Mouse (Mus musculus): Measurements from ENCODE around the gene Rdh16f2. TPM values are rescaled to one million over a fixed set of nuclear protein-coding genes. Genes with fewer than 3 reads are reported as not detected.

Rdh16f2 gene
- total RNA-seq, 2 experiments from 2014 or later, result not detected

Other genes with a start within 250 kb of the Rdh16f2 start
- 10 to 100 TPM; 40.8 to 43.4 TPM for gene Lrp1, start 245.3 kb upstream of the Rdh16f2 start, total RNA-seq (2021)
- gene Stat6, start 223.5 kb upstream of the Rdh16f2 start, total RNA-seq (2021), result 10 to 100 TPM; 16.0 to 17.9 TPM
- gene Nemp1, start 199.6 kb upstream of the Rdh16f2 start, total RNA-seq (2021), result 1 to 10 TPM; 2.5 to 2.7 TPM
- 1 to 10 TPM; 3.4 to 3.5 TPM for gene Nab2, start 197.9 kb upstream of the Rdh16f2 start, total RNA-seq (2021)
- gene Myo1a, start 161.3 kb upstream of the Rdh16f2 start, total RNA-seq (2021), result not detected
- not detected for gene Tac2, start 142.0 kb upstream of the Rdh16f2 start, total RNA-seq (2021)
- gene Zbtb39, start 126.9 kb upstream of the Rdh16f2 start, total RNA-seq (2021), result 1 to 10 TPM; 6.3 to 6.6 TPM
- under 1 TPM; 0.14 to 0.25 TPM for gene Gpr182, start 114.7 kb upstream of the Rdh16f2 start, total RNA-seq (2021)
- gene Rdh1, start 106.8 kb upstream of the Rdh16f2 start, total RNA-seq (2021), result not detected
- under 1 TPM; 0.30 to 0.31 TPM for gene Rdh16f1, start 106.7 kb upstream of the Rdh16f2 start, total RNA-seq (2021)
- not detected for gene Rdh9, start 90.1 kb upstream of the Rdh16f2 start, total RNA-seq (2021)
- under 1 TPM in 1 of 2 experiments, not detected in 1; 0.11 TPM for gene Rdh16, start 65.3 kb upstream of the Rdh16f2 start, total RNA-seq (2021)
- not detected for gene Rdh19, start 16.5 kb upstream of the Rdh16f2 start, total RNA-seq (2021)
- gene Rdh7, start 22.3 kb downstream of the Rdh16f2 start, total RNA-seq (2021), result under 1 TPM in 1 of 2 experiments, not detected in 1; 0.38 TPM
- not detected for gene Sdr9c7, start 32.0 kb downstream of the Rdh16f2 start, total RNA-seq (2021)
- gene Hsd17b6, start 141.1 kb downstream of the Rdh16f2 start, total RNA-seq (2021), result not detected
- 1 to 10 TPM in 1 of 2 experiments, under 1 TPM in 1; 0.64 to 1.0 TPM for gene Prim1, start 148.7 kb downstream of the Rdh16f2 start, total RNA-seq (2021)
- gene Naca, start 169.1 kb downstream of the Rdh16f2 start, total RNA-seq (2021), result 100 to 1,000 TPM; 382 to 392 TPM
- gene Ptges3, start 192.5 kb downstream of the Rdh16f2 start, total RNA-seq (2021), result 10 to 100 TPM; 72.1 to 87.9 TPM
- 1,000 to 10,000 TPM; 3,383 to 3,450 TPM for gene Atp5b, start 216.8 kb downstream of the Rdh16f2 start, total RNA-seq (2021)
- 10 to 100 TPM; 12.4 to 13.9 TPM for gene Baz2a, start 225.1 kb downstream of the Rdh16f2 start, total RNA-seq (2021)

Data from gastrocnemius, adult 18-20 months (tissue).